Mouse (Mus musculus) heart, adult 2 months (tissue): ENCODE results near the gene Rnf183. TPM values are rescaled to one million over a fixed set of nuclear protein-coding genes. Genes with fewer than 3 reads are reported as not detected.
"Not testable (repeated sequence)": the region's sequence is repeated elsewhere in the genome, so short reads cannot be mapped to it uniquely, and the experiment has no call there.

ENCODE experiments used
- DNase-seq, 2 experiments: peaks; one replicate each; pipeline ENCODE4 v3.0.0; 2021
- H3K27ac ChIP-seq: fragments of 200-600 bp; 2 replicates; pipeline ENCODE4 v1.8.1; 2022
- H3K27me3 ChIP-seq: fragments of 200-500 bp; 2 replicates; pipeline ENCODE4 v1.6.1; 2012; ENCODE audit warnings: mild to moderate bottlenecking, low read length, inconsistent platforms, mixed read lengths; ENCODE audit not compliant: control insufficient read depth, insufficient read depth
- H3K36me3 ChIP-seq: fragments of 200-500 bp; 2 replicates; pipeline ENCODE4 v1.6.1; 2012; ENCODE audit warnings: low read length, inconsistent platforms; ENCODE audit not compliant: control insufficient read depth, insufficient read depth
- H3K4me1 ChIP-seq: fragments of 200-500 bp; 2 replicates; pipeline ENCODE4 v1.6.1; 2011; ENCODE audit warnings: low read length; ENCODE audit not compliant: control insufficient read depth, insufficient read depth
- H3K4me3 ChIP-seq: fragments of 200-600 bp; 2 replicates; pipeline ENCODE4 v1.8.1; 2022
- H3K79me2 ChIP-seq: fragments of 200-500 bp; replicated peaks from 2 replicates; pipeline ENCODE4 v1.6.1; 2012; ENCODE audit warnings: mild to moderate bottlenecking, inconsistent platforms, low read length, moderate library complexity, mixed read lengths; ENCODE audit not compliant: control insufficient read depth, insufficient read depth
- H3K9ac ChIP-seq: fragments of 200-500 bp; 2 replicates; pipeline ENCODE4 v1.6.1; 2012; ENCODE audit warnings: low read depth, mild to moderate bottlenecking, control low read depth, inconsistent platforms, low read length, mixed read lengths
- CTCF ChIP-seq: fragments of 200-600 bp; IDR thresholded peaks from 2 replicates; pipeline ENCODE4 v1.8.1; 2022; ENCODE audit warnings: antibody characterized with exemption, mild to moderate bottlenecking, moderate library complexity
- EP300 ChIP-seq: fragments of 200-500 bp; IDR thresholded peaks from 2 replicates; pipeline ENCODE4 v1.6.1; 2011; ENCODE audit warnings: low read depth, low read length, control low read depth; ENCODE audit not compliant: insufficient read depth
- POLR2A ChIP-seq: fragments of 200-500 bp; IDR thresholded peaks from 2 replicates; pipeline ENCODE4 v1.6.1; 2011; ENCODE audit warnings: mild to moderate bottlenecking, low read depth, low read length, control low read depth; ENCODE audit not compliant: insufficient read depth
- WGBS: fragments of 180-500 bp; shearing (Covaris S2); methylation state at CpG from one replicate; pipeline ENCODE4 v1.1.7; 2018; 5-methylcytosine and 5-hydroxymethylcytosine counted together
- intact Hi-C: fragments of 180-260 bp; cut with DNase I; formaldehyde crosslinking; loops from one replicate; pipeline ENCODE4 v1.15.1; 2025
- long read RNA-seq: library from polyadenylated mRNA; stranded (forward); transcript quantifications from one replicate; pipeline ENCODE4 v2.0.0, GENCODE M21; 2021
- polyA plus RNA-seq: library from polyadenylated mRNA; depleted of rRNA; stranded (reverse); fragments of >200 nt; gene quantifications from 2 replicates; pipeline ENCODE4 v1.2.3, GENCODE M21; 2012; rRNA removed
- total RNA-seq, 2 experiments: library from RNA; stranded (reverse); gene quantifications; 2 replicates each; pipeline ENCODE4 v1.2.3; 2021

Rnf183 gene
- total RNA-seq: not detected
- not detected in 2 replicates for polyA plus RNA-seq
- long read RNA-seq: 0 reads

GRCm38 (mm10) chr4:62435081-62435480, at the start of gene Rnf183:
TSS of gene Rnf183 (minus strand) at chr4:62435252.
- intact Hi-C loops: no loop called here
- Histone ChIP-seq H3K27me3 (no peaks in the 10 kb centered on the region), H3K27ac (no peak within 1 kb of the TSS), H3K36me3 (no peaks in the 10 kb centered on the region), H3K9ac (no peak within 1 kb of the TSS), H3K4me1 (no peaks in the 10 kb centered on the region), H3K79me2 (no peaks in the 10 kb centered on the region), H3K4me3 (no peak within 1 kb of the TSS)
- TF ChIP-seq CTCF: no peak
- TF ChIP-seq POLR2A: no peak
- TF ChIP-seq EP300: no peak
- WGBS: 84% methylated on average over 6 of the region's 6 CpGs
- no peak for DNase-seq

GRCm38 (mm10) chr4:62480709-62481605, 45.9 kb upstream of the Rnf183 start:
- 32% methylated on average over 10 of the region's 10 CpGs for WGBS
- Histone ChIP-seq H3K4me1 (peaks cover 3% of the 10 kb centered on the region), H3K27ac (no peak overlapping the region), H3K36me3 (peaks cover 4% of the 10 kb centered on the region; the same call in 1 of the 2 replicates), H3K79me2 (no peaks in the 10 kb centered on the region), H3K27me3 (no peaks in the 10 kb centered on the region), H3K4me3 (no peak overlapping the region), H3K9ac (no peak overlapping the region)
- intact Hi-C loops: no loop called here
- peak in 1 of 2 experiments; percentile 13 for DNase-seq
- no peak for TF ChIP-seq POLR2A
- no peak for TF ChIP-seq CTCF
- no peak for TF ChIP-seq EP300

GRCm38 (mm10) chr4:62479937-62480708, 45.1 kb upstream of the Rnf183 start, which contains the start of gene Bspry:
TSS of gene Bspry (plus strand) at chr4:62480053.
- no peaks in the 10 kb centered on the region for H3K79me2 ChIP-seq
- H3K4me1 ChIP-seq: peaks cover 3% of the 10 kb centered on the region
- WGBS: 4% methylated on average over 71 of the region's 71 CpGs
- peak within 1 kb of the TSS; percentile 44 for H3K9ac ChIP-seq
- H3K27me3 ChIP-seq: no peaks in the 10 kb centered on the region
- peaks cover 4% of the 10 kb centered on the region; the same call in 1 of the 2 replicates for H3K36me3 ChIP-seq
- peak within 1 kb of the TSS; percentile 46 for H3K4me3 ChIP-seq
- no peak for TF ChIP-seq CTCF
- H3K27ac ChIP-seq: no peak within 1 kb of the TSS
- intact Hi-C loops: no loop called here
- DNase-seq: peak; percentile 42 to 45

- DNase-seq, intact Hi-C loops, H3K27ac ChIP-seq, H3K79me2 ChIP-seq, H3K4me1 ChIP-seq, H3K27me3 ChIP-seq, H3K36me3 ChIP-seq: not testable (repeated sequence)
- H3K9ac ChIP-seq: peak overlapping the region; percentile 43; the same call in 1 of the 2 replicates
- TF ChIP-seq CTCF: peak; percentile 57
- peak overlapping the region; percentile 46 for H3K4me3 ChIP-seq
- 11% methylated on average over 11 of the region's 11 CpGs for WGBS
These were observed 44.5 kb upstream of the Rnf183 start for GRCm38 (mm10) chr4:62479593-62479936.

GRCm38 (mm10) chr4:62477542-62478244, 42.6 kb upstream of the Rnf183 start:
- DNase-seq: no peak
- no peak overlapping the region for H3K27ac ChIP-seq
- no peaks in the 10 kb centered on the region for H3K79me2 ChIP-seq
- WGBS: 88% methylated on average over 6 of the region's 6 CpGs
- intact Hi-C loops: no loop called here
- H3K27me3 ChIP-seq: no peaks in the 10 kb centered on the region
- no peak overlapping the region for H3K4me3 ChIP-seq
- H3K9ac ChIP-seq: no peak overlapping the region
- TF ChIP-seq EP300 (no peak), CTCF (no peak), POLR2A (no peak)
- H3K4me1 ChIP-seq: peaks cover 3% of the 10 kb centered on the region
- H3K36me3 ChIP-seq: peaks cover 4% of the 10 kb centered on the region; the same call in 1 of the 2 replicates
